Mouse (Mus musculus): ENCODE results near the gene Adam12. TPM values are rescaled to one million over a fixed set of nuclear protein-coding genes. Genes with fewer than 3 reads are reported as not detected.

Adam12 gene
- total and polyA plus RNA-seq, 3 experiments = 0.57 to 0.80 (median 0.66) TPM

GRCm38 (mm10) chr7:134240579-134240978 is 8.6 kb upstream of the Adam12 start:
- Histone ChIP-seq H3K36me3 (ENCODE audit: control insufficient read depth, insufficient read depth, low read length) (no peaks in the 10 kb centered on the region), H3K79me2 (replicated peaks; ENCODE audit: control insufficient read depth, insufficient read depth, low read length) (no peaks in the 10 kb centered on the region), H3K27me3 (ENCODE audit: control insufficient read depth, insufficient read depth, low read length) (no peaks in the 10 kb centered on the region), H3K27ac (no peak overlapping the region), H3K9ac (ENCODE audit: low read depth, low read length) (no peak overlapping the region), H3K4me1 (ENCODE audit: control insufficient read depth, insufficient read depth, low read length) (no peaks in the 10 kb centered on the region), H3K4me3 (no peak overlapping the region)
- no peak for TF ChIP-seq POLR2A (IDR thresholded peaks at IDR 0.05; ENCODE audit: insufficient read depth, low read depth, low read length)
- no peak for TF ChIP-seq EP300 (IDR thresholded peaks at IDR 0.05; ENCODE audit: insufficient read depth, low read depth, low read length)
- no peak for TF ChIP-seq CTCF (IDR thresholded peaks at IDR 0.05)
- intact Hi-C loops (cut with DNase I) = no loop called here
- DNase-seq = no peak
- WGBS = 79% methylated on average over 1 of the region's 1 CpGs

GRCm38 (mm10) chr7:134238863-134239262 is 6.9 kb upstream of the Adam12 start:
- no peak for DNase-seq
- TF ChIP-seq EP300 (IDR thresholded peaks at IDR 0.05; ENCODE audit: insufficient read depth, low read depth, low read length) (no peak), CTCF (IDR thresholded peaks at IDR 0.05) (no peak), POLR2A (IDR thresholded peaks at IDR 0.05; ENCODE audit: insufficient read depth, low read depth, low read length) (no peak)
- H3K27me3 ChIP-seq (ENCODE audit: control insufficient read depth, insufficient read depth, low read length) = no peaks in the 10 kb centered on the region
- no peak overlapping the region for H3K9ac ChIP-seq (ENCODE audit: low read depth, low read length)
- no peaks in the 10 kb centered on the region for H3K79me2 ChIP-seq (replicated peaks; ENCODE audit: control insufficient read depth, insufficient read depth, low read length)
- H3K36me3 ChIP-seq (ENCODE audit: control insufficient read depth, insufficient read depth, low read length) = no peaks in the 10 kb centered on the region
- no peak overlapping the region for H3K4me3 ChIP-seq
- 98% methylated on average over 3 of the region's 3 CpGs for WGBS
- no peak overlapping the region for H3K27ac ChIP-seq
- intact Hi-C loops (cut with DNase I) = no loop called here
- no peaks in the 10 kb centered on the region for H3K4me1 ChIP-seq (ENCODE audit: control insufficient read depth, insufficient read depth, low read length)

GRCm38 (mm10) chr7:134237356-134237755 is 5.4 kb upstream of the Adam12 start:
- 76% methylated on average over 2 of the region's 2 CpGs for WGBS
- Histone ChIP-seq H3K4me1 (ENCODE audit: control insufficient read depth, insufficient read depth, low read length) (no peaks in the 10 kb centered on the region), H3K36me3 (ENCODE audit: control insufficient read depth, insufficient read depth, low read length) (no peaks in the 10 kb centered on the region), H3K9ac (ENCODE audit: low read depth, low read length) (no peak overlapping the region), H3K27me3 (ENCODE audit: control insufficient read depth, insufficient read depth, low read length) (no peaks in the 10 kb centered on the region), H3K4me3 (no peak overlapping the region), H3K27ac (no peak overlapping the region), H3K79me2 (replicated peaks; ENCODE audit: control insufficient read depth, insufficient read depth, low read length) (no peaks in the 10 kb centered on the region)
- no peak for DNase-seq
- intact Hi-C loops (cut with DNase I) = no loop called here
- no peak for TF ChIP-seq EP300 (IDR thresholded peaks at IDR 0.05; ENCODE audit: insufficient read depth, low read depth, low read length)
- no peak for TF ChIP-seq POLR2A (IDR thresholded peaks at IDR 0.05; ENCODE audit: insufficient read depth, low read depth, low read length)
- no peak for TF ChIP-seq CTCF (IDR thresholded peaks at IDR 0.05)

GRCm38 (mm10) chr7:134236727-134237126 is 4.8 kb upstream of the Adam12 start:
- Histone ChIP-seq H3K4me3 (no peak overlapping the region), H3K27me3 (ENCODE audit: control insufficient read depth, insufficient read depth, low read length) (no peaks in the 10 kb centered on the region), H3K9ac (ENCODE audit: low read depth, low read length) (no peak overlapping the region), H3K27ac (no peak overlapping the region), H3K36me3 (ENCODE audit: control insufficient read depth, insufficient read depth, low read length) (no peaks in the 10 kb centered on the region), H3K4me1 (ENCODE audit: control insufficient read depth, insufficient read depth, low read length) (no peaks in the 10 kb centered on the region), H3K79me2 (replicated peaks; ENCODE audit: control insufficient read depth, insufficient read depth, low read length) (no peaks in the 10 kb centered on the region)
- no peak for DNase-seq
- TF ChIP-seq CTCF (IDR thresholded peaks at IDR 0.05) = no peak
- intact Hi-C loops (cut with DNase I) = no loop called here

GRCm38 (mm10) chr7:134235552-134235951 is 3.6 kb upstream of the Adam12 start:
- Histone ChIP-seq H3K27me3 (ENCODE audit: control insufficient read depth, insufficient read depth, low read length) (no peaks in the 10 kb centered on the region), H3K36me3 (ENCODE audit: control insufficient read depth, insufficient read depth, low read length) (no peaks in the 10 kb centered on the region), H3K4me3 (no peak overlapping the region), H3K9ac (ENCODE audit: low read depth, low read length) (no peak overlapping the region), H3K27ac (no peak overlapping the region), H3K4me1 (ENCODE audit: control insufficient read depth, insufficient read depth, low read length) (no peaks in the 10 kb centered on the region), H3K79me2 (replicated peaks; ENCODE audit: control insufficient read depth, insufficient read depth, low read length) (no peaks in the 10 kb centered on the region)
- TF ChIP-seq CTCF (IDR thresholded peaks at IDR 0.05) (no peak), EP300 (IDR thresholded peaks at IDR 0.05; ENCODE audit: insufficient read depth, low read depth, low read length) (no peak), POLR2A (IDR thresholded peaks at IDR 0.05; ENCODE audit: insufficient read depth, low read depth, low read length) (no peak)
- 72% methylated on average over 2 of the region's 2 CpGs for WGBS
- intact Hi-C loops (cut with DNase I) = no loop called here
- DNase-seq = no peak

GRCm38 (mm10) chr7:134230708-134231107 is 1.2 kb downstream of the Adam12 start:
- Histone ChIP-seq H3K79me2 (replicated peaks; ENCODE audit: control insufficient read depth, insufficient read depth, low read length) (no peaks in the 10 kb centered on the region), H3K9ac (ENCODE audit: low read depth, low read length) (no peak overlapping the region), H3K4me1 (ENCODE audit: control insufficient read depth, insufficient read depth, low read length) (no peaks in the 10 kb centered on the region; the same call in 1 of the 2 replicates), H3K36me3 (ENCODE audit: control insufficient read depth, insufficient read depth, low read length) (no peaks in the 10 kb centered on the region), H3K27ac (no peak overlapping the region), H3K4me3 (no peak overlapping the region), H3K27me3 (ENCODE audit: control insufficient read depth, insufficient read depth, low read length) (no peaks in the 10 kb centered on the region)
- intact Hi-C loops (cut with DNase I) = no loop called here
- DNase-seq = no peak
- WGBS = 77% methylated on average over 3 of the region's 3 CpGs
- TF ChIP-seq EP300 (IDR thresholded peaks at IDR 0.05; ENCODE audit: insufficient read depth, low read depth, low read length) = no peak
- no peak for TF ChIP-seq POLR2A (IDR thresholded peaks at IDR 0.05; ENCODE audit: insufficient read depth, low read depth, low read length)
- TF ChIP-seq CTCF (IDR thresholded peaks at IDR 0.05) = no peak

All from heart, adult 2 months (tissue).